11 mouse cellular contexts compared by ENCODE assay signal in genomic region chr14:52009361-52009760, GRCm38 (mm10). TPM values are rescaled to one million over a fixed set of nuclear protein-coding genes. Genes with fewer than 3 reads are reported as not detected.
DNase-seq lines count a peak whose midpoint lies in the region; ATAC-seq and TF ChIP-seq lines count a peak whose summit lies in the region.
"Had no signal": no experiment of that assay in that cellular context is flagged by ENCODE, and none has a peak within 500 bp of the region (broad histone marks: within the 10 kb centered on the region; RNA-seq: fewer than 3 reads in every experiment).

No protein-coding gene starts in this region.

- DNase-seq in left cerebral cortex, adult 2 months (ENCODE audit: extremely low spot score in 1 of 2, low spot score in 2 of 2) = no peak
- DNase-seq in left cerebral cortex, postnatal 10 days (ENCODE audit: extremely low spot score in 1 of 2, low spot score in 2 of 2) = no peak
- no peak for DNase-seq in embryonic facial prominence, embryonic 14.5 days (ENCODE audit: low spot score)
- DNase-seq in midbrain, embryonic 14.5 days = no peak
- no peak for DNase-seq in gastrocnemius, postnatal 10 days
- DNase-seq in adrenal gland, postnatal 14 days = no peak
- DNase-seq in cerebellum, postnatal 4 days (ENCODE audit: low spot score in 2 of 2) = no peak

- H3K9me3 ChIP-seq in embryonic facial prominence, embryonic 14.5 days (ENCODE audit: control insufficient read depth, low read length) = no peaks in the 10 kb centered on the region
- no peaks in the 10 kb centered on the region for H3K9me3 ChIP-seq in hindbrain, embryonic 12.5 days (replicated peaks)
- no peaks in the 10 kb centered on the region for H3K9me3 ChIP-seq in midbrain, embryonic 14.5 days (ENCODE audit: control insufficient read depth, low read length)

- no peaks in the 10 kb centered on the region for H3K27me3 ChIP-seq in embryonic facial prominence, embryonic 14.5 days (replicated peaks; ENCODE audit: control insufficient read depth, insufficient read depth, low read length)
- no peaks in the 10 kb centered on the region for H3K27me3 ChIP-seq in hindbrain, embryonic 12.5 days
- H3K27me3 ChIP-seq in midbrain, embryonic 14.5 days (ENCODE audit: control insufficient read depth, insufficient read depth, low read length) = no peaks in the 10 kb centered on the region

- peak overlapping the region; percentile 42 for H3K4me2 ChIP-seq in embryonic facial prominence, embryonic 14.5 days (ENCODE audit: low read depth, low read length)
- H3K4me2 ChIP-seq in hindbrain, embryonic 12.5 days (replicated peaks) = peak overlapping the region; percentile 66
- H3K4me2 ChIP-seq in midbrain, embryonic 14.5 days (ENCODE audit: low read length) = peak overlapping the region; percentile 69

- ATAC-seq in embryonic facial prominence, embryonic 14.5 days (ENCODE audit: low read depth) = no peak
- ATAC-seq in hindbrain, embryonic 12.5 days (ENCODE audit: low FRiP score) = no peak
- no peak for ATAC-seq in midbrain, embryonic 14.5 days (ENCODE audit: low FRiP score, low TSS enrichment)

- H3K9ac ChIP-seq in embryonic facial prominence, embryonic 14.5 days (ENCODE audit: low read depth, low read length) = peak overlapping the region; percentile 30; the same call in 1 of the 2 replicates
- H3K9ac ChIP-seq in hindbrain, embryonic 12.5 days = peak overlapping the region; percentile 63
- H3K9ac ChIP-seq in midbrain, embryonic 14.5 days (replicated peaks; ENCODE audit: low read length) = peak overlapping the region; percentile 57

- TF ChIP-seq CTCF in left cerebral cortex, adult 2 months (IDR thresholded peaks at IDR 0.05) = no peak

- H3K36me3 ChIP-seq in embryonic facial prominence, embryonic 14.5 days (ENCODE audit: control insufficient read depth, insufficient read depth, low read length) = peaks cover 42% of the 10 kb centered on the region
- peaks cover 46% of the 10 kb centered on the region for H3K36me3 ChIP-seq in hindbrain, embryonic 12.5 days
- peaks cover 48% of the 10 kb centered on the region for H3K36me3 ChIP-seq in midbrain, embryonic 14.5 days (ENCODE audit: control insufficient read depth, insufficient read depth, low read length)

- H3K4me3 ChIP-seq in left cerebral cortex, adult 2 months = peak overlapping the region; percentile 37
- H3K4me3 ChIP-seq in embryonic facial prominence, embryonic 14.5 days (ENCODE audit: low read depth, low read length) = no peak overlapping the region
- peak overlapping the region; percentile 35 for H3K4me3 ChIP-seq in hindbrain, embryonic 12.5 days
- peak overlapping the region; percentile 38 for H3K4me3 ChIP-seq in midbrain, embryonic 14.5 days (replicated peaks; ENCODE audit: low read depth, low read length)

- 53% methylated on average over 25 of the region's 26 CpGs for WGBS in embryonic facial prominence, embryonic 14.5 days
- WGBS in hindbrain, embryonic 12.5 days = 27% methylated on average over 26 of the region's 26 CpGs
- 12% methylated on average over 26 of the region's 26 CpGs for WGBS in midbrain, embryonic 14.5 days

- peaks cover 12% of the 10 kb centered on the region for H3K4me1 ChIP-seq in embryonic facial prominence, embryonic 14.5 days (ENCODE audit: control insufficient read depth, insufficient read depth, low read length)
- peaks cover 73% of the 10 kb centered on the region for H3K4me1 ChIP-seq in hindbrain, embryonic 12.5 days
- peaks cover 63% of the 10 kb centered on the region for H3K4me1 ChIP-seq in midbrain, embryonic 14.5 days (ENCODE audit: control insufficient read depth, insufficient read depth, low read length)

- intact Hi-C loops in left cerebral cortex, adult 2 months (cut with DNase I) = loop anchor here (2.0 kb wide), 1 partner anchor 107 kb away; no protein-coding TSS in a partner anchor
- intact Hi-C loops in left cerebral cortex, postnatal 10 days (cut with DNase I) = no loop called here

- peak overlapping the region; percentile 28; the same call in 1 of the 2 replicates for H3K27ac ChIP-seq in left cerebral cortex, adult 2 months
- H3K27ac ChIP-seq in embryonic facial prominence, embryonic 14.5 days (replicated peaks; ENCODE audit: low read depth, low read length) = no peak overlapping the region
- H3K27ac ChIP-seq in hindbrain, embryonic 12.5 days = peak overlapping the region; percentile 79
- peak overlapping the region; percentile 99 for H3K27ac ChIP-seq in midbrain, embryonic 14.5 days (replicated peaks; ENCODE audit: low read depth, low read length)

RNA-seq across cellular contexts. Expression of gene Tmem253, which starts 6.1 kb away (rescaled TPM):
- under 1 TPM in 1 of 2 experiments, not detected in 1; 0.37 TPM for total RNA-seq in left cerebral cortex, adult 2 months (2021)
- not detected for total RNA-seq in left cerebral cortex, postnatal 10 days (2021)
- 0.64 and 0.82 TPM in 2 replicates for polyA plus RNA-seq in embryonic facial prominence, embryonic 14.5 days (2014; fragmentation: Nextera tagmentation; extraction: Ambion mirVana)
- polyA plus RNA-seq in hindbrain, embryonic 12.5 days (2016; fragmentation: Nextera tagmentation; extraction: Ambion mirVana) = 0.59 and 1.6 TPM in 2 replicates
- 0.37 and 0.39 TPM in 2 replicates for polyA plus RNA-seq in midbrain, embryonic 14.5 days (2014; fragmentation: Nextera tagmentation; extraction: Ambion mirVana)
- total RNA-seq in gastrocnemius, postnatal 10 days (2021) = 1 to 10 TPM in 1 of 2 experiments, under 1 TPM in 1; 0.85 to 1.0 TPM
- total RNA-seq in adrenal gland, postnatal 14 days (2021) = 3.7 and 4.4 TPM in 2 replicates

RNA-seq across cellular contexts. Expression of gene Zfp219, which starts 11.2 kb away (rescaled TPM):
- 10 to 100 TPM; 36.4 to 41.4 TPM for total RNA-seq in left cerebral cortex, adult 2 months (2021)
- total RNA-seq in left cerebral cortex, postnatal 10 days (2021) = 10 to 100 TPM; 30.2 to 32.4 TPM
- polyA plus RNA-seq in embryonic facial prominence, embryonic 14.5 days (2014; fragmentation: Nextera tagmentation; extraction: Ambion mirVana) = 21.4 and 25.2 TPM in 2 replicates
- 64.4 and 71.7 TPM in 2 replicates for polyA plus RNA-seq in hindbrain, embryonic 12.5 days (2016; fragmentation: Nextera tagmentation; extraction: Ambion mirVana)
- 41.6 and 46.9 TPM in 2 replicates for polyA plus RNA-seq in midbrain, embryonic 14.5 days (2014; fragmentation: Nextera tagmentation; extraction: Ambion mirVana)
- total RNA-seq in gastrocnemius, postnatal 10 days (2021) = 10 to 100 TPM; 17.6 to 23.1 TPM
- total RNA-seq in adrenal gland, postnatal 14 days (2021) = 56.5 and 63.7 TPM in 2 replicates

RNA-seq across cellular contexts. Expression of gene Arhgef40, which starts 24.8 kb away (rescaled TPM):
- 10 to 100 TPM; 28.8 to 31.1 TPM for total RNA-seq in left cerebral cortex, adult 2 months (2021)
- 10 to 100 TPM; 32.7 to 37.1 TPM for total RNA-seq in left cerebral cortex, postnatal 10 days (2021)
- polyA plus RNA-seq in embryonic facial prominence, embryonic 14.5 days (2014; fragmentation: Nextera tagmentation; extraction: Ambion mirVana) = 113 and 128 TPM in 2 replicates
- 126 and 133 TPM in 2 replicates for polyA plus RNA-seq in hindbrain, embryonic 12.5 days (2016; fragmentation: Nextera tagmentation; extraction: Ambion mirVana)
- 72.8 and 75.8 TPM in 2 replicates for polyA plus RNA-seq in midbrain, embryonic 14.5 days (2014; fragmentation: Nextera tagmentation; extraction: Ambion mirVana)
- 10 to 100 TPM; 40.7 to 55.7 TPM for total RNA-seq in gastrocnemius, postnatal 10 days (2021)
- 49.5 and 61.3 TPM in 2 replicates for total RNA-seq in adrenal gland, postnatal 14 days (2021)

RNA-seq across cellular contexts. Expression of gene Olfr221, which starts 32.9 kb away (rescaled TPM):
- total RNA-seq in left cerebral cortex, adult 2 months (2021) = not detected
- not detected for total RNA-seq in left cerebral cortex, postnatal 10 days (2021)
- polyA plus RNA-seq in embryonic facial prominence, embryonic 14.5 days (2014; fragmentation: Nextera tagmentation; extraction: Ambion mirVana) = not detected in 2 replicates
- polyA plus RNA-seq in hindbrain, embryonic 12.5 days (2016; fragmentation: Nextera tagmentation; extraction: Ambion mirVana) = not detected in 2 replicates
- not detected in 2 replicates for polyA plus RNA-seq in midbrain, embryonic 14.5 days (2014; fragmentation: Nextera tagmentation; extraction: Ambion mirVana)
- not detected for total RNA-seq in gastrocnemius, postnatal 10 days (2021)
- not detected in 2 replicates for total RNA-seq in adrenal gland, postnatal 14 days (2021)
- total RNA-seq: heart, postnatal 36 days; left cerebral cortex, postnatal 36 days had no signal
- polyA plus RNA-seq: brain, embryonic 14.5 days had no signal
